Mouse (Mus musculus) urinary bladder, postnatal 10 days (tissue): ENCODE results near the gene Furin.

Source experiments
- DNase-seq: peaks from one replicate; pipeline ENCODE4 v3.0.0; 2022; ENCODE audit warnings: low spot score

Furin gene

GRCm38 (mm10) chr7:80372667-80373066, 32.6 kb downstream of the Furin start:
- DNase-seq: no peak

GRCm38 (mm10) chr7:80372166-80372565, 33.1 kb downstream of the Furin start:
- DNase-seq: no peak

- no peak for DNase-seq
These were observed 34.0 kb downstream of the Furin start, which contains the start of gene Man2a2 for GRCm38 (mm10) chr7:80371041-80371751. Gene Man2a2, minus strand, starts transcription at chr7:80371375.

- DNase-seq: no peak
These were observed 34.6 kb downstream of the Furin start for GRCm38 (mm10) chr7:80370649-80371040.

GRCm38 (mm10) chr7:80369967-80370431, 35.2 kb downstream of the Furin start:
- no peak for DNase-seq

GRCm38 (mm10) chr7:80369461-80369860, 35.8 kb downstream of the Furin start:
- no peak for DNase-seq

- no peak for DNase-seq
These were observed 36.4 kb downstream of the Furin start for GRCm38 (mm10) chr7:80368635-80369421.

GRCm38 (mm10) chr7:80368009-80368408, 37.2 kb downstream of the Furin start:
- no peak for DNase-seq

- DNase-seq: no peak
These were observed 38.0 kb downstream of the Furin start for GRCm38 (mm10) chr7:80367232-80367631.

- no peak for DNase-seq
These were observed 39.5 kb downstream of the Furin start for GRCm38 (mm10) chr7:80365759-80366158.

GRCm38 (mm10) chr7:80360435-80360834, 44.8 kb downstream of the Furin start:
- no peak for DNase-seq

- DNase-seq: no peak
These were observed 47.2 kb downstream of the Furin start for GRCm38 (mm10) chr7:80358039-80358438.

GRCm38 (mm10) chr7:80357156-80357555, 48.1 kb downstream of the Furin start:
- DNase-seq: no peak

GRCm38 (mm10) chr7:80356351-80356750, 48.9 kb downstream of the Furin start:
- DNase-seq: no peak

- no peak for DNase-seq
These were observed 52.3 kb downstream of the Furin start for GRCm38 (mm10) chr7:80352920-80353319.

GRCm38 (mm10) chr7:80350808-80351207, 54.4 kb downstream of the Furin start:
- no peak for DNase-seq

GRCm38 (mm10) chr7:80347670-80348586, 57.3 kb downstream of the Furin start:
- no peak for DNase-seq

GRCm38 (mm10) chr7:80346830-80347229, 58.4 kb downstream of the Furin start:
- no peak for DNase-seq

GRCm38 (mm10) chr7:80346173-80346572, 59.1 kb downstream of the Furin start:
- no peak for DNase-seq

GRCm38 (mm10) chr7:80343270-80344018, 61.8 kb downstream of the Furin start:
- no peak for DNase-seq

- peak; percentile 81 for DNase-seq
These were observed 62.4 kb downstream of the Furin start, which contains the start of gene Hddc3 for GRCm38 (mm10) chr7:80342858-80343257. Gene Hddc3, plus strand, starts transcription at chr7:80343104.
